Mouse (Mus musculus) cortical plate, adult 2 months (tissue): Measurements from ENCODE around the gene Ms4a6b.

Experiments used
- CTCF ChIP-seq: fragments of 200-500 bp; IDR thresholded peaks from 2 replicates; pipeline ENCODE4 v1.5.1; 2011; ENCODE audit warnings: mild to moderate bottlenecking, control low read depth, low read length; ENCODE audit not compliant: insufficient read depth; ENCODE audit errors: extremely low read depth
- POLR2A ChIP-seq: fragments of 200-500 bp; IDR thresholded peaks from 2 replicates; pipeline ENCODE4 v1.6.1; 2011; ENCODE audit warnings: mild to moderate bottlenecking, low read length, control low read depth; ENCODE audit not compliant: insufficient read depth; ENCODE audit errors: extremely low read depth

- TF ChIP-seq CTCF (no peak), POLR2A (no peak)
Measured at GRCm38 (mm10) chr19:11494519-11494918, 21.8 kb upstream of the Ms4a6b start.
